In genomic region chr10:80161522-80162242, GRCm38 (mm10) we compare ENCODE assay signal across 8 mouse cellular contexts. TPM values are rescaled to one million over a fixed set of nuclear protein-coding genes. Genes with fewer than 3 reads are reported as not detected.
DNase-seq lines count a peak whose midpoint lies in the region; ATAC-seq and TF ChIP-seq lines count a peak whose summit lies in the region.

No protein-coding gene starts in this region.

- peak overlapping the region; percentile 45 for H3K9ac ChIP-seq in embryonic facial prominence, embryonic 12.5 days
- peak overlapping the region; percentile 22; the same call in 1 of the 2 replicates for H3K9ac ChIP-seq in hindbrain, embryonic 16.5 days (ENCODE audit: low read depth, low read length)
- peak overlapping the region; percentile 66 for H3K9ac ChIP-seq in liver, embryonic 12.5 days

- peak overlapping the region; percentile 62 for H3K4me2 ChIP-seq in embryonic facial prominence, embryonic 12.5 days (replicated peaks)
- H3K4me2 ChIP-seq in hindbrain, embryonic 16.5 days (ENCODE audit: low read length): peak overlapping the region; percentile 80; the same call in 1 of the 2 replicates
- peak overlapping the region; percentile 96 for H3K4me2 ChIP-seq in liver, embryonic 12.5 days

- peaks cover 6% of the 10 kb centered on the region for H3K36me3 ChIP-seq in spleen, adult 2 months (ENCODE audit: control insufficient read depth, insufficient read depth, low read length)
- peaks cover 11% of the 10 kb centered on the region for H3K36me3 ChIP-seq in embryonic facial prominence, embryonic 12.5 days
- peaks cover 10% of the 10 kb centered on the region for H3K36me3 ChIP-seq in hindbrain, embryonic 16.5 days (ENCODE audit: control insufficient read depth, insufficient read depth, low read length)
- peaks cover 10% of the 10 kb centered on the region for H3K36me3 ChIP-seq in liver, embryonic 12.5 days

- no peak for TF ChIP-seq POLR2A in spleen, adult 2 months (IDR thresholded peaks at IDR 0.05; ENCODE audit: low read depth, low read length)

- H3K27ac ChIP-seq in spleen, adult 2 months (ENCODE audit: insufficient read depth, low read length): peak overlapping the region; percentile 70
- H3K27ac ChIP-seq in embryonic facial prominence, embryonic 12.5 days: peak overlapping the region; percentile 93
- peak overlapping the region; percentile 91; the same call in 1 of the 2 replicates for H3K27ac ChIP-seq in hindbrain, embryonic 16.5 days (ENCODE audit: low read depth, low read length)
- peak overlapping the region; percentile 85 for H3K27ac ChIP-seq in liver, embryonic 12.5 days

- peaks cover 59% of the 10 kb centered on the region for H3K4me1 ChIP-seq in spleen, adult 2 months (ENCODE audit: control insufficient read depth, insufficient read depth, insufficient read length)
- peaks cover 69% of the 10 kb centered on the region for H3K4me1 ChIP-seq in embryonic facial prominence, embryonic 12.5 days
- peaks cover 61% of the 10 kb centered on the region for H3K4me1 ChIP-seq in hindbrain, embryonic 16.5 days (ENCODE audit: control insufficient read depth, insufficient read depth, low read depth, low read length)
- H3K4me1 ChIP-seq in liver, embryonic 12.5 days: peaks cover 94% of the 10 kb centered on the region

- no peaks in the 10 kb centered on the region for H3K9me3 ChIP-seq in embryonic facial prominence, embryonic 12.5 days
- no peaks in the 10 kb centered on the region for H3K9me3 ChIP-seq in hindbrain, embryonic 16.5 days (ENCODE audit: control insufficient read depth, low read length)
- H3K9me3 ChIP-seq in liver, embryonic 12.5 days (replicated peaks): no peaks in the 10 kb centered on the region

- ATAC-seq in embryonic facial prominence, embryonic 12.5 days (ENCODE audit: insufficient number of reproducible peaks, insufficient read depth, low FRiP score, low TSS enrichment): no peak
- no peak for ATAC-seq in hindbrain, embryonic 16.5 days
- no peak for ATAC-seq in liver, embryonic 12.5 days
- ATAC-seq in monocyte, adult 5-6 weeks (replicated peaks; ENCODE audit: insufficient number of reproducible peaks, low FRiP score, low TSS enrichment, poor library complexity, severe bottlenecking): no peak

- H3K27me3 ChIP-seq in spleen, adult 2 months (ENCODE audit: control insufficient read depth, insufficient read depth, low read length): no peaks in the 10 kb centered on the region
- no peaks in the 10 kb centered on the region for H3K27me3 ChIP-seq in embryonic facial prominence, embryonic 12.5 days
- H3K27me3 ChIP-seq in hindbrain, embryonic 16.5 days (replicated peaks; ENCODE audit: control insufficient read depth, insufficient read depth, low read length): no peaks in the 10 kb centered on the region
- H3K27me3 ChIP-seq in liver, embryonic 12.5 days (replicated peaks): 0 out of 2 replicates have a peak, but pooled peaks cover 10% of the 10 kb centered on the region

- WGBS in spleen, adult 2 months: 18% methylated on average over 7 of the region's 7 CpGs
- 11% methylated on average over 6 of the region's 7 CpGs for WGBS in embryonic facial prominence, embryonic 12.5 days
- 13% methylated on average over 7 of the region's 7 CpGs for WGBS in hindbrain, embryonic 16.5 days
- 24% methylated on average over 6 of the region's 7 CpGs for WGBS in liver, embryonic 12.5 days (ENCODE audit: insufficient replicate concordance)

- no peak overlapping the region for H3K4me3 ChIP-seq in spleen, adult 2 months (ENCODE audit: extremely low read depth, insufficient read depth, insufficient read length)
- peak overlapping the region; percentile 39 for H3K4me3 ChIP-seq in embryonic facial prominence, embryonic 12.5 days
- H3K4me3 ChIP-seq in hindbrain, embryonic 16.5 days (ENCODE audit: low read length): no peak overlapping the region
- peak overlapping the region; percentile 59 for H3K4me3 ChIP-seq in liver, embryonic 12.5 days

- DNase-seq in spleen, adult 2 months (ENCODE audit: low read depth in 1 of 2, low spot score in 2 of 2): no peak
- no peak for DNase-seq in spleen, postnatal 14 days (ENCODE audit: low spot score in 2 of 2)
- DNase-seq in retina, postnatal 1 day: peak; percentile 69
- DNase-seq in left cerebral cortex, postnatal 36 days (ENCODE audit: low spot score in 2 of 2): no peak

- TF ChIP-seq CTCF in spleen, adult 2 months (IDR thresholded peaks at IDR 0.05; ENCODE audit: extremely low read depth, insufficient read depth, insufficient read length, insufficient replicate concordance): no peak

- intact Hi-C loops in left cerebral cortex, postnatal 36 days (cut with DNase I): no loop called here

RNA-seq across cellular contexts. Expression of gene Cirbp, which starts 4.1 kb away (rescaled TPM):
- polyA plus RNA-seq in spleen, adult 2 months (2012; rRNA removed): 144 and 151 TPM in 2 replicates
- 151 and 159 TPM in 2 replicates for polyA plus RNA-seq in embryonic facial prominence, embryonic 12.5 days (2016; fragmentation: Nextera tagmentation; extraction: Ambion mirVana)
- polyA plus RNA-seq in hindbrain, embryonic 16.5 days (2015; fragmentation: Nextera tagmentation; extraction: Ambion mirVana): 288 and 311 TPM in 2 replicates
- 22.1 and 27.3 TPM in 2 replicates for polyA plus RNA-seq in liver, embryonic 12.5 days (2016; fragmentation: Nextera tagmentation; extraction: Ambion mirVana)
- 137 to 163 TPM (median 145 TPM) in 3 replicates for total RNA-seq in monocyte, adult 5-6 weeks (2017)
- 10 to 100 TPM; 94.7 to 96.7 TPM for total RNA-seq in left cerebral cortex, postnatal 36 days (2021)

RNA-seq across cellular contexts. Expression of gene 1600002K03Rik, which starts 11.1 kb away (rescaled TPM):
- 10.8 TPM in 2 replicates for polyA plus RNA-seq in spleen, adult 2 months (2012; rRNA removed)
- polyA plus RNA-seq in embryonic facial prominence, embryonic 12.5 days (2016; fragmentation: Nextera tagmentation; extraction: Ambion mirVana): 11.6 and 13.0 TPM in 2 replicates
- 9.4 and 10.1 TPM in 2 replicates for polyA plus RNA-seq in hindbrain, embryonic 16.5 days (2015; fragmentation: Nextera tagmentation; extraction: Ambion mirVana)
- polyA plus RNA-seq in liver, embryonic 12.5 days (2016; fragmentation: Nextera tagmentation; extraction: Ambion mirVana): 14.0 and 16.4 TPM in 2 replicates
- total RNA-seq in monocyte, adult 5-6 weeks (2017): 16.2 to 29.1 TPM (median 18.0 TPM) in 3 replicates
- 1 to 10 TPM; 7.5 to 7.6 TPM for total RNA-seq in left cerebral cortex, postnatal 36 days (2021)

RNA-seq across cellular contexts. Expression of gene Midn, which starts 13.6 kb away (rescaled TPM):
- 128 and 157 TPM in 2 replicates for polyA plus RNA-seq in spleen, adult 2 months (2012; rRNA removed)
- polyA plus RNA-seq in embryonic facial prominence, embryonic 12.5 days (2016; fragmentation: Nextera tagmentation; extraction: Ambion mirVana): 33.4 and 35.1 TPM in 2 replicates
- 16.0 and 16.1 TPM in 2 replicates for polyA plus RNA-seq in hindbrain, embryonic 16.5 days (2015; fragmentation: Nextera tagmentation; extraction: Ambion mirVana)
- 5.7 and 6.3 TPM in 2 replicates for polyA plus RNA-seq in liver, embryonic 12.5 days (2016; fragmentation: Nextera tagmentation; extraction: Ambion mirVana)
- total RNA-seq in monocyte, adult 5-6 weeks (2017): 27.3 to 65.5 TPM (median 29.9 TPM) in 3 replicates
- total RNA-seq in left cerebral cortex, postnatal 36 days (2021): 10 to 100 TPM; 76.2 to 78.8 TPM

RNA-seq across cellular contexts. Expression of gene Efna2, which starts 17.6 kb away (rescaled TPM):
- 1.3 and 1.8 TPM in 2 replicates for polyA plus RNA-seq in spleen, adult 2 months (2012; rRNA removed)
- polyA plus RNA-seq in embryonic facial prominence, embryonic 12.5 days (2016; fragmentation: Nextera tagmentation; extraction: Ambion mirVana): 55.8 and 56.9 TPM in 2 replicates
- polyA plus RNA-seq in hindbrain, embryonic 16.5 days (2015; fragmentation: Nextera tagmentation; extraction: Ambion mirVana): 21.5 and 22.7 TPM in 2 replicates
- polyA plus RNA-seq in liver, embryonic 12.5 days (2016; fragmentation: Nextera tagmentation; extraction: Ambion mirVana): 3.1 and 3.4 TPM in 2 replicates
- 1.0 TPM in 1 of 3 replicates, not detected in the others for total RNA-seq in monocyte, adult 5-6 weeks (2017)
- total RNA-seq in left cerebral cortex, postnatal 36 days (2021): 1 to 10 TPM; 8.9 to 9.0 TPM

RNA-seq across cellular contexts. Expression of gene Cbarp, which starts 21.0 kb away (rescaled TPM):
- polyA plus RNA-seq in spleen, adult 2 months (2012; rRNA removed): 11.9 and 13.4 TPM in 2 replicates
- 8.4 and 8.5 TPM in 2 replicates for polyA plus RNA-seq in embryonic facial prominence, embryonic 12.5 days (2016; fragmentation: Nextera tagmentation; extraction: Ambion mirVana)
- 98.8 and 130 TPM in 2 replicates for polyA plus RNA-seq in hindbrain, embryonic 16.5 days (2015; fragmentation: Nextera tagmentation; extraction: Ambion mirVana)
- polyA plus RNA-seq in liver, embryonic 12.5 days (2016; fragmentation: Nextera tagmentation; extraction: Ambion mirVana): 0.94 and 0.96 TPM in 2 replicates
- total RNA-seq in monocyte, adult 5-6 weeks (2017): 0.29 to 5.8 TPM (median 4.1 TPM) in 3 replicates
- 100 to 1,000 TPM; 431 to 463 TPM for total RNA-seq in left cerebral cortex, postnatal 36 days (2021)

Comparison
In these comparisons a context has a peak if more than half of its experiments do, and no peak if none do; other contexts are left out.
1. H3K4me3 ChIP-seq: peak in embryonic facial prominence, embryonic 12.5 days (single experiment) and liver, embryonic 12.5 days (single experiment); none in spleen, adult 2 months (single experiment) and hindbrain, embryonic 16.5 days (single experiment).
2. Peak in every context shown above with its lines, with median percentiles within 50 percentile points of each other: H3K27ac ChIP-seq, H3K4me2 ChIP-seq and H3K9ac ChIP-seq.